Mouse (Mus musculus): ENCODE results near the gene Zfand3. TPM values are rescaled to one million over a fixed set of nuclear protein-coding genes. Genes with fewer than 3 reads are reported as not detected.

Zfand3 gene
- total RNA-seq, 1 experiment from 2014 or later = 61.7 TPM

Other genes with a start within 250 kb of the Zfand3 start
- gene Mdga1, start 34.6 kb upstream of the Zfand3 start, total RNA-seq (2017) = 1.6 to 5.2 TPM in 2 of 3 replicates, not detected in the other

Data from monocyte, adult 5-6 weeks (primary cell).